Mouse (Mus musculus): ENCODE data around the gene Kcnk6. TPM values are rescaled to one million over a fixed set of nuclear protein-coding genes. Genes with fewer than 3 reads are reported as not detected.
A peak's percentile ranks its signal among the peaks of the same experiment; 100 is the strongest.

Gene Kcnk6
- 1 to 10 TPM; 3.0 to 3.1 TPM for total RNA-seq (2021)
- long read RNA-seq, experiment 1, partial matches to known transcripts: 2 of 2 reads
- long read RNA-seq, experiment 1, other reads (novel, unspliced or antisense): 0 of 2 reads
- long read RNA-seq, experiment 2, full-length matches to known transcripts: 1 of 4 reads
- long read RNA-seq, experiment 2, partial matches to known transcripts: 3 of 4 reads
- long read RNA-seq, experiment 2, other reads (novel, unspliced or antisense): 0 of 4 reads

- DNase-seq (ENCODE audit: low spot score in 2 of 2): peak in 1 of 2 experiments; percentile 30
These were observed at the start of gene Kcnk6 for GRCm38 (mm10) chr7:29232247-29233013. Gene Kcnk6 (minus strand): TSS chr7:29232515.

DNA sequence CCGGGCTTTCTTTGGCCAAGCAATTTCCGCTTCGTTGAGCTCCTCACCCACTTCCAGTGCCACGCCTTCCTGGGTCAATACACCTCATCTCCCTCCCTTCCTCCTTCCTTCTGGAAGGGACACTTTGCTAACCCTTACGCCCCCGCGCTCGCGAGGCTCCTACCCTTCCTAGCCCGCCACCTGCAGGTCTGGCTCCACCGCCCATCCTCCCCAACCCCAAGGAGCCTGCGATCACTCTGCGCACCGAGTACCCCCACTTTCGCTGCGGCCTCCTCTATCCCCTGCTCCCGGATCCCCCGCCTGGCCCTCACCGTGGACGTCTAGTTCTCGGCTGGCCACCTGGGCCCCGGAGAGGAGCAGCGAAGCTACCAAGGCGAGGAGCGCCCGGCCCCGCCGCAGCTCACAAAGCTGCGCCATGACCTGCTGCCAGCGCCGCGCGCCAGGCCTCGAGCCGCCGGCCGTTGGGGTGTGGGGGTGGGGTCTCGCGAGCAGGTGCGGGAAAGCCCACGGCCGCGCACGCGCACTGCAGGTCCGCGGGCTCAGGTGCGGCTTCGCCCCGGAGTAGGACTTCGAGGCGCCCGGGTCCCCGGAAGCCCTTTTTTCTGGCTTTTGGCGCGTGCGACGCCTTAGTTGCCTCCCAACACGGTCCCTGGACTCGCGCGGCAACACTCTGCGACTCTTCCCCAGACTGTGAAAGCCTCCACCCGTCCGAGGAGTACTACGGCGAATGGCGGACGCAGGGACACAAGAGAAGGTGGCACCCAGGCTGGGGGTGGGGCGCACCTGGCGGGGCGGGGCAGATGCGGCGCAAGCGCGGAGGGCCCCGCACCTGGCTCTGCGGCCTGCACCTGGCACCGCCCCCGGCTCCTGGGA lies 49.1 kb upstream of the Kcnk6 start, which contains the start of gene Spint2:
Gene Spint2 (minus strand): TSS at position 712 of the 873 bp plus-strand sequence.
- peak in 1 of 2 experiments; percentile 36 for DNase-seq (ENCODE audit: low spot score in 2 of 2)

DNA sequence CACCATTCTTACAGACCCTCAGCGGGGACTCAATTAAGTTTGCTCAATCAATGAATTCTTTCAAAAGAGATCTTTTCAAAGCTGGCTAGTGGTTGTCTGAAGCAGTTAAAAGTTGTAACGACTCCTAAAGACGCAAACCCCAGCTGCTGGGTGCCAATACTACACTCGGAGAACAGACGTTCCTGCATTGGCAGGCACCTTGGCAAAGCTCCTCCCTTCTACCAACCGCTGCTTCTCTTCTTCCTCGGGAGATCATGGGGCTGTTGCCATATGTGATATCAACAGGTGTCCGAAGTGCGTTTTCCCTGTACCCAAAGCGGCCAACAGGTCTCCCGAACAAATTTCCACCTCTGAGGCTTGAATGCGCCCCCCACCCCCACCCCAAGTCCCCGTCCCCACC lies 48.5 kb upstream of the Kcnk6 start:
- DNase-seq (ENCODE audit: low spot score in 2 of 2): no peak

- no peak for DNase-seq (ENCODE audit: low spot score in 2 of 2)
These were observed 47.6 kb upstream of the Kcnk6 start for GRCm38 (mm10) chr7:29279924-29280323.

GRCm38 (mm10) chr7:29279261-29279660 lies 46.9 kb upstream of the Kcnk6 start:
- no peak for DNase-seq (ENCODE audit: low spot score in 2 of 2)

GRCm38 (mm10) chr7:29277510-29277909 lies 45.2 kb upstream of the Kcnk6 start:
- no peak for DNase-seq (ENCODE audit: low spot score in 2 of 2)

DNA sequence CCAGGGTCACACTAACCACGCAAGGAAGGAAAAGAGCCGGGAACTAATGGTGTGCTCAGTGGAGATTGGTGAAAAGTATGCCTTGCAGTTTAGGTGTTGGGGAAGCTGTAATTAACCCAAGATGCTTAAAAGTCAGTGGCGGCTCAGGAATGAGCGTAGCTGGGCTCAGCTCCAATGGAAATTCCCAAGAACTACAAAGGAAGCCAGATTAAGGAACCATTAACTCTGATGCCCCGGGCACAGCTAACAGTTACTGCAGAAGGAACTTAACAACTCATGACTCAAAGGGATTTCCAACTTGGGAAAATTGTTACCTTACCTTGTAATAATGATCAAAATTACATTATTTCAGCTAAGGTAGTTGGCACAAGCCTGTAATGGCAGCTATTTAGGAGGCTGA lies 44.4 kb upstream of the Kcnk6 start:
- no peak for DNase-seq (ENCODE audit: low spot score in 2 of 2)

GRCm38 (mm10) chr7:29271687-29272465 lies 39.6 kb upstream of the Kcnk6 start:
- DNase-seq (ENCODE audit: low spot score in 2 of 2): peak in 1 of 2 experiments; percentile 36

- DNase-seq (ENCODE audit: low spot score in 2 of 2): no peak
These were observed 38.1 kb upstream of the Kcnk6 start for GRCm38 (mm10) chr7:29270445-29270844.

DNA sequence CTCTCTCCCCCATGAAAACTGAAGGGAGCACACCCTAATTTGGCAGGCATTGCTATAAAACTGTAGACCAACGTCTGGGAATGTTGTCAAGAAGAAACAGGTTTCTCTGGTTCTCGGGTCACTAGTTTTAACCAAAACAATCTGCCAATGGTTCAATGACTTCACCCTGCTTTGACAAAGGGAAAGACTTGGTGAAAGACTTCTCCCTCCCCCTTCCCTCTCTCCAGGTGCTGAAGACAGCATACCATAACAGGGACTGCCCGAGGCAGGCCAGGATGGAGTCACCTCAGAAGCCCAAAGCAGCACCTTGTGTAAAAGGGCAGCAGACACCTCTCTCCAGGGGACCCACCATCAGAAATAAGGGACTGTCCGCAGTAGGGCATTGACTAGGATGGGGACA lies 34.6 kb upstream of the Kcnk6 start:
- DNase-seq (ENCODE audit: low spot score in 2 of 2): no peak

- DNase-seq (ENCODE audit: low spot score in 2 of 2): no peak
These were observed 33.3 kb upstream of the Kcnk6 start for GRCm38 (mm10) chr7:29265636-29266035.

- no peak for DNase-seq (ENCODE audit: low spot score in 2 of 2)
These were observed 31.5 kb upstream of the Kcnk6 start for GRCm38 (mm10) chr7:29263831-29264230.

DNA sequence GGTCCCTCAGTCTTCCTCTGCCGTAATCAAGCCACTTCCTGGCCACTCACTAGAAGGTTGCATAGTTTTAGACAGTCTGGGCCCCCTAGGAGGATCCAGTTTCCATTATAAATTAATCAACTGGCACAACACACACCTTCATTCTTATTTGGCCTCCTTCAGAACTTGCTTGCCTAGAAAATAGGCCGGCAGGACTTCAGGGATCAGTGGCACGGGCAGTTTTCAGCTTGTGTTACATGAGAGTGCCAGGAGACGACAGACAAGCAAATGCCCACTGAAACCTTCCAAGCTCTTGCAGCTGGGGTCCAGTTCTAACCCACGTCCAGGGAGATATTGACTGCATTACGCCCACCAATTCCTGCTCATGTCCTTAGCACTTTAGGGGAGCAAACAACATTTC lies 29.8 kb upstream of the Kcnk6 start:
- DNase-seq (ENCODE audit: low spot score in 2 of 2): no peak

GRCm38 (mm10) chr7:29259781-29260730 lies 27.7 kb upstream of the Kcnk6 start:
- DNase-seq (ENCODE audit: low spot score in 2 of 2): no peak

- no peak for DNase-seq (ENCODE audit: low spot score in 2 of 2)
These were observed 25.1 kb upstream of the Kcnk6 start for GRCm38 (mm10) chr7:29257368-29257767.

- DNase-seq (ENCODE audit: low spot score in 2 of 2): no peak
These were observed 23.6 kb upstream of the Kcnk6 start for GRCm38 (mm10) chr7:29255875-29256274.

DNA sequence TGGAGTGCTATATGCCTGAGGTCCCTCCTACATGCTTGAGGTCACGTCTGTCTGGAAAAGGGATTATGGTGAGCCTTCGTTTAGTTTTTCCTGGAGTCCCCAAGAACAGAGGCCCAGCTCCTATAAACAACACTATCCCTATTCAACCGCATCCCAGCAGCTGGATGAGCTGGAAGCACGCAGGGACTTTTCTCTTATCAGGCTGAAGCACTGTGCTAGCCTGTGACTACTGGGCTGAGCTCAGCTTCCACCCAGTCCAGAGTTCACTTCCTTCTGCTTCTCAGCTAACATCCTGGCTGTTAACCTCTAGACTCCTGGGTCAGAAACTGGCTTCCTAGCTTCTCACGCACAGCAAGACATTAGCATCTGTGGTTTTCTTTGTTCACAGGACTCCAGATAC lies 21.5 kb upstream of the Kcnk6 start:
- DNase-seq (ENCODE audit: low spot score in 2 of 2): no peak

- DNase-seq (ENCODE audit: low spot score in 2 of 2): no peak
These were observed 18.9 kb upstream of the Kcnk6 start for GRCm38 (mm10) chr7:29251166-29251565.

GRCm38 (mm10) chr7:29248261-29248841 lies 16.0 kb upstream of the Kcnk6 start, which contains the start of gene 2200002D01Rik:
Gene 2200002D01Rik (minus strand): TSS chr7:29248466.
- DNase-seq (ENCODE audit: low spot score in 2 of 2): no peak
